Mouse (Mus musculus): ENCODE measurements around the gene Dip2a. TPM values are rescaled to one million over a fixed set of nuclear protein-coding genes. Genes with fewer than 3 reads are reported as not detected.

Dip2a gene
- total RNA-seq, 1 experiment, result 9.0 TPM

DNA sequence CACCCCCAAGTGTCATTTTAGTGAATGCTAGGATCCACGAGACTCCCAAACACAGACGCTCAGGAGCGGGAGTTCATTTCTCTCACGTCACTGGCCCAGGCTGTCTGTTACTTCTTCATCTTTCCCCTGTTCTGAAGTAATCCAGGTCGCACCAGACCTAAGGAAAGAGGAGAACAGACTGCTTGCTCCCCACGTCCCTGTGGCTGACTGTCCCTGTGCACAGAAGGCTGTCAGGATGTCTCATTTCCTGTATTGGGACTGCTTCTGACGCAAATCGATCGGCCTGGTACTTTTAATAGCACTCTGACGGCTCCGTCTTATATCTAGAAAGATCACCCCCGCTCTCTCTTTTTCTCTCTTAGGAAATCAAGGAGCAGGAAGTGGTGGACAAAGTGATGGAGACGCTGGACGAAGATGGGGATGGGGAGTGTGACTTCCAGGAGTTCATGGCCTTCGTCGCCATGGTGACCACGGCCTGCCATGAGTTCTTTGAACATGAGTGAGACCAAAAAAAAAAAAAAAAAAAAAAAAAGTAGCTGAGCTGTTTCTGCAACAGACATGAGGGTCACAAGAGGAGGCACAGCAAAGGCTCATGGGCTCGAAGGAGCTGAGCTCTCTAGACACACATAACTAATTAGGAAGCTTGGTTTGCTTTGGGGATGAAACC, 85.4 kb downstream of the Dip2a start:
- DNase-seq (ENCODE audit: low read depth, low spot score), result no peak
- peaks cover 0 to 6% of the 10 kb centered on the region in 2 experiments; a peak in 1 of 4 replicates for H3K4me1 ChIP-seq (ENCODE audit: control insufficient read depth in 2 of 2, insufficient read depth in 2 of 2, low read length in 2 of 2, poor library complexity in 1 of 2)

GRCm38 (mm10) chr10:76257719-76258390, 87.2 kb downstream of the Dip2a start:
- H3K9me3 ChIP-seq (ENCODE audit: control insufficient read depth, insufficient read depth, low read depth, low read length), result no peaks in the 10 kb centered on the region
- in situ Hi-C loops (cut with MboI; ENCODE audit: low sequenced_read_pairs in 2 of 2, unreplicated experiment in 2 of 2), result no loop called here
- no peak overlapping the region for H3K4me3 ChIP-seq (ENCODE audit: insufficient read depth in 1 of 2, low read depth in 1 of 2, low read length in 2 of 2, poor library complexity in 1 of 2, severe bottlenecking in 1 of 2)
- no peaks in the 10 kb centered on the region for H3K4me1 ChIP-seq (ENCODE audit: control insufficient read depth in 2 of 2, insufficient read depth in 2 of 2, low read length in 2 of 2, poor library complexity in 1 of 2)
- TF ChIP-seq ZNF384 (IDR thresholded peaks at IDR 0.05; ENCODE audit: low read depth, low read length) (no peak), HCFC1 (IDR thresholded peaks at IDR 0.05; ENCODE audit: borderline replicate concordance, insufficient read depth, low read length) (no peak), CHD2 (IDR thresholded peaks at IDR 0.05; ENCODE audit: low read depth, low read length) (no peak), MAFK (IDR thresholded peaks at IDR 0.05; ENCODE audit: insufficient read depth, low read depth, low read length) (no peak), ZC3H11A (IDR thresholded peaks at IDR 0.05; ENCODE audit: borderline replicate concordance, low read depth, low read length) (no peak)
- DNase-seq (ENCODE audit: low read depth, low spot score), result no peak
- no peak overlapping the region for H3K27ac ChIP-seq (ENCODE audit: insufficient read depth, low read depth, low read length, poor library complexity, severe bottlenecking)
- no peak overlapping the region for H3K9ac ChIP-seq (ENCODE audit: insufficient read depth, low read depth, low read length, poor library complexity, severe bottlenecking)
- H3K36me3 ChIP-seq (ENCODE audit: control insufficient read depth, insufficient read depth, low read length, poor library complexity, severe bottlenecking), result no peaks in the 10 kb centered on the region

More for the DNA sequence above, 85.4 kb downstream of the Dip2a start:
- in situ Hi-C loops (cut with MboI; ENCODE audit: low sequenced_read_pairs in 2 of 2, unreplicated experiment in 2 of 2), result no loop called here
- H3K9me3 ChIP-seq (ENCODE audit: control insufficient read depth, insufficient read depth, low read depth, low read length), result no peaks in the 10 kb centered on the region
- H3K36me3 ChIP-seq (ENCODE audit: control insufficient read depth, insufficient read depth, low read length, poor library complexity, severe bottlenecking), result no peaks in the 10 kb centered on the region
- TF ChIP-seq ZNF384 (IDR thresholded peaks at IDR 0.05; ENCODE audit: low read depth, low read length) (peak; percentile 34; the same call in 1 of the 2 replicates), HCFC1 (IDR thresholded peaks at IDR 0.05; ENCODE audit: borderline replicate concordance, insufficient read depth, low read length) (no peak), CHD2 (IDR thresholded peaks at IDR 0.05; ENCODE audit: low read depth, low read length) (no peak), MAFK (IDR thresholded peaks at IDR 0.05; ENCODE audit: insufficient read depth, low read depth, low read length) (no peak)
- H3K27ac ChIP-seq (ENCODE audit: insufficient read depth, low read depth, low read length, poor library complexity, severe bottlenecking), result no peak overlapping the region
- H3K9ac ChIP-seq (ENCODE audit: insufficient read depth, low read depth, low read length, poor library complexity, severe bottlenecking), result no peak overlapping the region
- H3K4me3 ChIP-seq (ENCODE audit: insufficient read depth in 1 of 2, low read depth in 1 of 2, low read length in 2 of 2, poor library complexity in 1 of 2, severe bottlenecking in 1 of 2), result no peak overlapping the region

GRCm38 (mm10) chr10:76257231-76257630, 87.9 kb downstream of the Dip2a start:
- Histone ChIP-seq H3K4me3 (ENCODE audit: insufficient read depth in 1 of 2, low read depth in 1 of 2, low read length in 2 of 2, poor library complexity in 1 of 2, severe bottlenecking in 1 of 2) (no peak overlapping the region), H3K9me3 (ENCODE audit: control insufficient read depth, insufficient read depth, low read depth, low read length) (no peaks in the 10 kb centered on the region), H3K4me1 (ENCODE audit: control insufficient read depth in 2 of 2, insufficient read depth in 2 of 2, low read length in 2 of 2, poor library complexity in 1 of 2) (no peaks in the 10 kb centered on the region), H3K36me3 (ENCODE audit: control insufficient read depth, insufficient read depth, low read length, poor library complexity, severe bottlenecking) (no peaks in the 10 kb centered on the region), H3K27ac (ENCODE audit: insufficient read depth, low read depth, low read length, poor library complexity, severe bottlenecking) (no peak overlapping the region), H3K9ac (ENCODE audit: insufficient read depth, low read depth, low read length, poor library complexity, severe bottlenecking) (no peak overlapping the region)
- DNase-seq (ENCODE audit: low read depth, low spot score), result no peak
- in situ Hi-C loops (cut with MboI; ENCODE audit: low sequenced_read_pairs in 2 of 2, unreplicated experiment in 2 of 2), result no loop called here
- TF ChIP-seq MAFK (IDR thresholded peaks at IDR 0.05; ENCODE audit: insufficient read depth, low read depth, low read length) (no peak), HCFC1 (IDR thresholded peaks at IDR 0.05; ENCODE audit: borderline replicate concordance, insufficient read depth, low read length) (no peak), CHD2 (IDR thresholded peaks at IDR 0.05; ENCODE audit: low read depth, low read length) (no peak), ZC3H11A (IDR thresholded peaks at IDR 0.05; ENCODE audit: borderline replicate concordance, low read depth, low read length) (no peak), ZNF384 (IDR thresholded peaks at IDR 0.05; ENCODE audit: low read depth, low read length) (no peak)

DNA sequence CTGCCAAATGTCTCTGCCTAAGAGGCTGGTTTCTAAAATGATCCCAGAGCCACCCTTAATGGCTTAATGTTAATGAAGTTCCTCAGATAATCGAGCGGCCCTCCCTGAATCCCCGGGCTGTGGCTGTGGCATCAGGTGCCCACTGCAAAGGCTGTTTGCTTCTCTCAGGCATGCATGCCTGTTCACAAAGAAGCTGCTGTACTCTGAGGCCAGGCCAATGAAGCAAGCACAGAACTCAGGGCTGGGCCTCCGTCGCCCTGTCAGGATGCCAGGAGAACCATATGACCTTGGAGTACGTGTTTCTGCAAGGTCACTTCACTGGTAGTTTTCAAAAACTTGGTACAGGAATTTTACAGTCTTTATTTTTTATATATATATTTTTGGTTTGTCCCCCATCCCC, 89.5 kb downstream of the Dip2a start:
- no peak overlapping the region for H3K4me3 ChIP-seq (ENCODE audit: insufficient read depth in 1 of 2, low read depth in 1 of 2, low read length in 2 of 2, poor library complexity in 1 of 2, severe bottlenecking in 1 of 2)
- no peaks in the 10 kb centered on the region for H3K9me3 ChIP-seq (ENCODE audit: control insufficient read depth, insufficient read depth, low read depth, low read length)
- in situ Hi-C loops (cut with MboI; ENCODE audit: low sequenced_read_pairs in 2 of 2, unreplicated experiment in 2 of 2), result no loop called here
- no peak for TF ChIP-seq MAFK (IDR thresholded peaks at IDR 0.05; ENCODE audit: insufficient read depth, low read depth, low read length)
- TF ChIP-seq ZNF384 (IDR thresholded peaks at IDR 0.05; ENCODE audit: low read depth, low read length), result no peak
- TF ChIP-seq ZC3H11A (IDR thresholded peaks at IDR 0.05; ENCODE audit: borderline replicate concordance, low read depth, low read length), result no peak
- no peak for TF ChIP-seq HCFC1 (IDR thresholded peaks at IDR 0.05; ENCODE audit: borderline replicate concordance, insufficient read depth, low read length)
- no peak for TF ChIP-seq CHD2 (IDR thresholded peaks at IDR 0.05; ENCODE audit: low read depth, low read length)
- no peaks in the 10 kb centered on the region for H3K4me1 ChIP-seq (ENCODE audit: control insufficient read depth in 2 of 2, insufficient read depth in 2 of 2, low read length in 2 of 2, poor library complexity in 1 of 2)
- DNase-seq (ENCODE audit: low read depth, low spot score), result no peak
- no peaks in the 10 kb centered on the region for H3K36me3 ChIP-seq (ENCODE audit: control insufficient read depth, insufficient read depth, low read length, poor library complexity, severe bottlenecking)
- H3K27ac ChIP-seq (ENCODE audit: insufficient read depth, low read depth, low read length, poor library complexity, severe bottlenecking), result no peak overlapping the region
- H3K9ac ChIP-seq (ENCODE audit: insufficient read depth, low read depth, low read length, poor library complexity, severe bottlenecking), result no peak overlapping the region

Measured in ES-E14 (cell line).